Mouse (Mus musculus) embryonic facial prominence, embryonic 14.5 days (tissue): ENCODE measurements around the gene Amhr2. TPM values are rescaled to one million over a fixed set of nuclear protein-coding genes. Genes with fewer than 3 reads are reported as not detected.
A peak's percentile ranks its signal among the peaks of the same experiment; 100 is the strongest.

Experiments
- ATAC-seq: fragments of 200-750 bp; cut with Nextera tagmentation; 2 replicates; pipeline ENCODE4 v1.8.0; 2017; ENCODE audit warnings: low read depth, moderate number of reproducible peaks, moderate TSS enrichment
- DNase-seq: peaks from one replicate; pipeline ENCODE4 v3.0.0-alpha.2; 2015; ENCODE audit warnings: low spot score
- H3K27ac ChIP-seq: fragments of 300-500 bp; sonication (generic); replicated peaks from 2 replicates; pipeline ENCODE4 v1.5.1; 2014; ENCODE audit warnings: low read depth, mild to moderate bottlenecking, low read length, moderate library complexity
- H3K27me3 ChIP-seq: fragments of 300-500 bp; sonication (generic); replicated peaks from 2 replicates; pipeline ENCODE4 v1.6.1; 2014; ENCODE audit warnings: low read length; ENCODE audit not compliant: control insufficient read depth, insufficient read depth
- H3K36me3 ChIP-seq: fragments of 300-500 bp; sonication (generic); 2 replicates; pipeline ENCODE4 v1.6.1; 2014; ENCODE audit warnings: low read length, mixed read lengths; ENCODE audit not compliant: control insufficient read depth, insufficient read depth
- H3K4me1 ChIP-seq: fragments of 300-500 bp; sonication (generic); 2 replicates; pipeline ENCODE4 v1.6.1; 2014; ENCODE audit warnings: antibody characterized with exemption, low read length; ENCODE audit not compliant: control insufficient read depth, insufficient read depth
- H3K4me2 ChIP-seq: fragments of 300-500 bp; sonication (generic); 2 replicates; pipeline ENCODE4 v1.6.1; 2014; ENCODE audit warnings: low read depth, mild to moderate bottlenecking, low read length, moderate library complexity, mixed read lengths
- H3K4me3 ChIP-seq: fragments of 300-500 bp; sonication (generic); 2 replicates; pipeline ENCODE4 v1.5.1; 2014; ENCODE audit warnings: low read depth, mild to moderate bottlenecking, low read length
- H3K9ac ChIP-seq: fragments of 300-500 bp; sonication (generic); 2 replicates; pipeline ENCODE4 v1.6.1; 2014; ENCODE audit warnings: low read depth, mild to moderate bottlenecking, low read length, moderate library complexity, mixed read lengths
- H3K9me3 ChIP-seq: fragments of 300-500 bp; sonication (generic); 2 replicates; pipeline ENCODE4 v1.6.1; 2016; ENCODE audit warnings: low read length; ENCODE audit not compliant: control insufficient read depth
- WGBS: fragments of 180-500 bp; shearing (Covaris S2); extraction: QIAGEN DNeasy Blood & Tissue Kit; methylation state at CpG from one replicate; pipeline ENCODE4 v1.1.7; 2014; 5-methylcytosine and 5-hydroxymethylcytosine counted together
- polyA plus RNA-seq: library from polyadenylated mRNA; unstranded; fragments of >200 nt; fragmentation: Nextera tagmentation; extraction: Ambion mirVana; gene quantifications from 2 replicates; pipeline ENCODE4 v1.2.1, GENCODE M21; 2014

Amhr2 gene
- polyA plus RNA-seq, 1 experiment from 2014 or later, result 0.96 TPM

GRCm38 (mm10) chr15:102470605-102471294 is 25.6 kb downstream of the Amhr2 start:
- H3K4me1 ChIP-seq, result peaks cover 15% of the 10 kb centered on the region
- peak overlapping the region; percentile 93 for H3K27ac ChIP-seq
- no peaks in the 10 kb centered on the region for H3K27me3 ChIP-seq
- H3K4me2 ChIP-seq, result peak overlapping the region; percentile 75
- ATAC-seq, result peak; percentile 64
- H3K9ac ChIP-seq, result peak overlapping the region; percentile 82
- peak overlapping the region; percentile 58 for H3K4me3 ChIP-seq
- no peaks in the 10 kb centered on the region for H3K9me3 ChIP-seq
- WGBS, result 0% methylated on average over 19 of the region's 67 CpGs
- H3K36me3 ChIP-seq, result peaks cover 28% of the 10 kb centered on the region
- peak; percentile 89 for DNase-seq

- 0% methylated on average over 10 of the region's 10 CpGs for WGBS
- DNase-seq (no peak), ATAC-seq (no peak)
- H3K9me3 ChIP-seq, result no peaks in the 10 kb centered on the region
- peak overlapping the region; percentile 58 for H3K4me3 ChIP-seq
- peak overlapping the region; percentile 93 for H3K27ac ChIP-seq
- peaks cover 33% of the 10 kb centered on the region for H3K36me3 ChIP-seq
- peak overlapping the region; percentile 82 for H3K9ac ChIP-seq
- peak overlapping the region; percentile 75 for H3K4me2 ChIP-seq
- peaks cover 15% of the 10 kb centered on the region for H3K4me1 ChIP-seq
- H3K27me3 ChIP-seq, result no peaks in the 10 kb centered on the region
Measured at GRCm38 (mm10) chr15:102471295-102471645, 26.1 kb downstream of the Amhr2 start.

- peak overlapping the region; percentile 82 for H3K9ac ChIP-seq
- H3K27ac ChIP-seq, result no peak overlapping the region
- peak overlapping the region; percentile 58 for H3K4me3 ChIP-seq
- peaks cover 15% of the 10 kb centered on the region for H3K4me1 ChIP-seq
- ATAC-seq (no peak), DNase-seq (no peak)
- H3K36me3 ChIP-seq, result peaks cover 38% of the 10 kb centered on the region
- H3K27me3 ChIP-seq, result no peaks in the 10 kb centered on the region
- no peaks in the 10 kb centered on the region for H3K9me3 ChIP-seq
- H3K4me2 ChIP-seq, result peak overlapping the region; percentile 75
Measured at GRCm38 (mm10) chr15:102471727-102472126, 26.6 kb downstream of the Amhr2 start.

GRCm38 (mm10) chr15:102473246-102473645 is 28.1 kb downstream of the Amhr2 start:
- Histone ChIP-seq H3K27ac (no peak overlapping the region), H3K27me3 (no peaks in the 10 kb centered on the region), H3K9ac (no peak overlapping the region), H3K36me3 (peaks cover 53% of the 10 kb centered on the region), H3K4me2 (peak overlapping the region; percentile 75; the same call in 1 of the 2 replicates), H3K4me3 (no peak overlapping the region), H3K4me1 (peaks cover 15% of the 10 kb centered on the region), H3K9me3 (no peaks in the 10 kb centered on the region)
- 63% methylated on average over 2 of the region's 2 CpGs for WGBS
- no peak for DNase-seq
- ATAC-seq, result no peak

- DNase-seq (no peak), ATAC-seq (no peak)
- no peak overlapping the region for H3K4me3 ChIP-seq
- no peak overlapping the region for H3K4me2 ChIP-seq
- H3K9me3 ChIP-seq, result no peaks in the 10 kb centered on the region
- H3K27me3 ChIP-seq, result no peaks in the 10 kb centered on the region
- peaks cover 15% of the 10 kb centered on the region for H3K4me1 ChIP-seq
- 95% methylated on average over 2 of the region's 2 CpGs for WGBS
- H3K27ac ChIP-seq, result no peak overlapping the region
- H3K9ac ChIP-seq, result no peak overlapping the region
- peaks cover 64% of the 10 kb centered on the region for H3K36me3 ChIP-seq
Measured at GRCm38 (mm10) chr15:102474520-102474919, 29.4 kb downstream of the Amhr2 start.

- 82% methylated on average over 3 of the region's 3 CpGs for WGBS
Measured at GRCm38 (mm10) chr15:102483136-102483535, 38.0 kb downstream of the Amhr2 start.

GRCm38 (mm10) chr15:102485853-102486252 is 40.7 kb downstream of the Amhr2 start:
- Histone ChIP-seq H3K27me3 (no peaks in the 10 kb centered on the region), H3K4me1 (no peaks in the 10 kb centered on the region), H3K4me2 (no peak overlapping the region), H3K36me3 (peaks cover 93% of the 10 kb centered on the region), H3K27ac (no peak overlapping the region), H3K4me3 (no peak overlapping the region), H3K9ac (no peak overlapping the region), H3K9me3 (no peaks in the 10 kb centered on the region)
- WGBS, result 93% methylated on average over 12 of the region's 12 CpGs
- ATAC-seq (no peak), DNase-seq (no peak)

More at GRCm38 (mm10) chr15:102483136-102483535, 38.0 kb downstream of the Amhr2 start:
- ATAC-seq (no peak), DNase-seq (no peak)
- no peak overlapping the region for H3K4me2 ChIP-seq
- no peak overlapping the region for H3K27ac ChIP-seq
- H3K9me3 ChIP-seq, result no peaks in the 10 kb centered on the region
- H3K4me1 ChIP-seq, result no peaks in the 10 kb centered on the region
- H3K9ac ChIP-seq, result no peak overlapping the region
- no peaks in the 10 kb centered on the region for H3K27me3 ChIP-seq
- H3K4me3 ChIP-seq, result no peak overlapping the region
- H3K36me3 ChIP-seq, result peaks cover 90% of the 10 kb centered on the region

GRCm38 (mm10) chr15:102487664-102488063 is 42.5 kb downstream of the Amhr2 start:
- Histone ChIP-seq H3K9ac (no peak overlapping the region), H3K4me3 (no peak overlapping the region), H3K36me3 (peaks cover 92% of the 10 kb centered on the region), H3K27ac (no peak overlapping the region), H3K4me1 (no peaks in the 10 kb centered on the region), H3K4me2 (no peak overlapping the region), H3K9me3 (no peaks in the 10 kb centered on the region), H3K27me3 (no peaks in the 10 kb centered on the region)
- ATAC-seq, result 0 out of 2 replicates have a peak, but pooled peaks have one; percentile 70
- 61% methylated on average over 1 of the region's 1 CpGs for WGBS
- DNase-seq, result peak; percentile 30

- DNase-seq (no peak), ATAC-seq (no peak)
- H3K36me3 ChIP-seq, result peaks cover 98% of the 10 kb centered on the region
Measured at GRCm38 (mm10) chr15:102498322-102498721, 53.2 kb downstream of the Amhr2 start.

More at GRCm38 (mm10) chr15:102498322-102498721, 53.2 kb downstream of the Amhr2 start:
- no peak overlapping the region for H3K4me2 ChIP-seq
- H3K9me3 ChIP-seq, result no peaks in the 10 kb centered on the region
- H3K4me3 ChIP-seq, result no peak overlapping the region
- no peak overlapping the region for H3K9ac ChIP-seq
- H3K27me3 ChIP-seq, result no peaks in the 10 kb centered on the region
- no peaks in the 10 kb centered on the region for H3K4me1 ChIP-seq
- no peak overlapping the region for H3K27ac ChIP-seq
- WGBS, result 91% methylated on average over 3 of the region's 3 CpGs
